Mouse (Mus musculus): ENCODE data around the gene Tbc1d25. TPM values are rescaled to one million over a fixed set of nuclear protein-coding genes. Genes with fewer than 3 reads are reported as not detected.

Tbc1d25 gene
- total RNA-seq, 2 experiments from 2014 or later, result 4.0 to 4.3 TPM

DNA sequence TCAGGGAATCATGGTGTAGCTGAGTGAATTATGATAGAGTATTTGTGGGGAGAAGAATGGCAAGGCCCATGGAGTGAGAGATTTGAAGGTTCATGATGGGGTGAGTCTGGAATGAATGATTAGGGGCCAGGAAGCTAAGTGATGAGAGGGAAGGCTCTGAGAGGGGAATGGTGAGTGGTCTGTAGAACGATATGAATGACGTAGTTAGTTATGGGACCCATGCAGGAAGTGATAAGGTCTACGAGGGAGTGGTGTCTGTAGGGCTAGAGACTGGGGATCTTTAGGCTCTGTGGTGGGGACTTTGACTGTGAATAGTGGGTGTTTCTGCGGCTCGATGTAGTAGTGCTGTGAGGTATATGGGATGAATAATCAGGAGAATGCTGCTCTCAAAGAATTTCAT lies 3.7 kb upstream of the Tbc1d25 start:
- no peak for DNase-seq

DNA sequence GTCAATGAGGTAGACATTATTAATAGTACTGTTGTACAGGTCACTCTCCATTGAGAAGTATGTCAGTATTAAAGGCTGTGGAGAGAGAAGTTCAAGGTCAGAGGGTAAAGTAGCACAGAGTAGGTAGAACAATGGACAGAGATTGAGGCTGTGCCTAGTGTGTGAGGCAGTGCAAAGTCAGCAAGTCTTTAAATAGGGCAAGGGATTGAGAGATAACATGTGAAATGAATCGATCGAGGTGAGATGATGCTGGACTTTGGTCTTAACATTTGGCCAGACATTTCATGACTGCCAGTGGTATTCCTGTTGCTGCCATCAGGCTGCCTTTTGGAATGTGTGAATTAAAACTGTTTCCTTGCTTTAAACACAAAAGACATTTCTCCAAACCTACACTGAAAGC lies 2.9 kb upstream of the Tbc1d25 start:
- no peak for DNase-seq

- DNase-seq, result no peak
Measured at GRCm38 (mm10) chrX:8175169-8175503, 845 bp downstream of the Tbc1d25 start.

DNA sequence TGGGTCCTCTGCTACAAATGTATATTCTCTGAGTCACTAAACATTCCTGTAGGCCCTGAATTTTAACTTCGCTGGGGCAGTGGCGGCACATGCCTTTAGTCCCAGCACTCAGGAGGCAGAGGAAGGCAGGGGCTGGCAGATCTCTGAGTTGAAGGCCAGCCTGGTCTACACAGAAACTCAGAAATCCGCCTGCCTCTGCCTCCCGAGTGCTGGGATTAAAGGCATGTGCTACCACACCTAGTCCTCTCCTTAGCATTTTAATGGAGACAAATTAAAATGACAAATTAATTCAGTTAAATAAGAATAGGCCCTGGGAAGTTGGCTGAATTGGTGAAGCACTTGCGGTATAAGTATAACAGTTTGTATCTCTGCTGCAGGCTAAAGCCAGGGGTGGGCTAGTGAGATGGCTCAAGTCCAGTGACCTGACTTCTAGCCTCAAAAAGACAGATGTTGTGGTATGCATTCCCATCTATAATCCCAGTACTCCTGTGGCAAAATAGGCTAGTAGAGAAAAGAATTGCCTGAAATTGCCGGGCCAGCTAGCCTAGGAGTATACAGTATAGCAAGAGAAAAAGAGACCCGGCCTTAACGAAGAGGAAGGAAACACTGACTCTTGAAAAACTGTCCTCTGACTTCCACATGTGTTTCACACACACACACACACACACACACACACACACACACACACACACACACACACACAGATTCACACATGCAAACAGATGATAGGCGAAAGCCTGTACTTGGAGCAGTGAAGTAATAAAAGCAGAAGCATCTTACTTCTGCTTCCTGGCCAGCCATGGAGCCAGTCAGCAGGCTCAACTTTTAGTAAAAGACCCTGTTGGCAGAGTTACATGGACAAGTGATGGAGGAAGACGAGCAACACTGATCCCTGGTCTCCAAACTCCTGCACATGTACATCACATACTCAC lies 8.0 kb downstream of the Tbc1d25 start:
- DNase-seq, result no peak

DNA sequence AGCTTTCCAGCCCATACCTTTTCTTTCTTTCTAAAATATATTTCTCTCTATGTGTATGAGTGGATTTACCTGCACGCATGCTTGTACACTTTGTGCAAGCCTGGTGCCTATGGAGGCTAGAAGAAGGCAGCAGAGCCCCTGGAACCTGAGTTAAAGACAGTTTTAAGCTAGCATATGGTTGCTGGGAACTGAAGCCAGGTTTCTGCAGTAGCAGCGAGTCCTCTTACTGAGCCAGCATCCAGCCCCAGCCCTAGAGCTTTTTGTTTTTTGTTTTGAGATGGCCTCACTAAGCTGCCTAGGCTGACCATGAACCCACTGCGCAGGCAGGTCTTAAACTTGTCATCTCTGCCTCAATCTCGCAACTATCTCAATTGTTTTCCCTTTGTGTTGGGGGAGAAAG lies 11.5 kb downstream of the Tbc1d25 start:
- no peak for DNase-seq

DNA sequence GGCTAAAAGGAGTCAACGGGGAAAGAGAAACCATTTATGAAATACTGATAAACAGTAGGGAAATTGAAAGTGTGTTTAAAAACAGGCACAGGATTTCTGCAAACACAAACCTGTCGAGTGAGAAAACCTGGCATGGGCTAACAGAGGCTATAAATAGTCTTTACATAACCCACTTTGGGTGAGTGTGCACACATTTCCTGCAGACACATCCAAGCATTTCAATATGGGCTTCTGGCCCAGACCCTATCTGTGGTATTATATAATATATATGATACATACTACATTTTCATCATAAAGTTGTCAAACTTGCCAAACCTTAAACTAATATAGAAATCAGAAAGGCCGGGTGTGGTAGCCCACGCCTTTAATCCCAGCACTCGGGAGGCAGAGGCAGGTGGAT lies 12.9 kb downstream of the Tbc1d25 start:
- DNase-seq, result peak; percentile 7 to 14

- peak; percentile 88 to 92 for DNase-seq
Measured at GRCm38 (mm10) chrX:8145153-8145991, 30.6 kb downstream of the Tbc1d25 start, which contains the start of gene Rbm3. Rbm3 (minus strand) TSS chrX:8145880.

- no peak for DNase-seq
Measured at GRCm38 (mm10) chrX:8143750-8144149, 32.2 kb downstream of the Tbc1d25 start.

DNA sequence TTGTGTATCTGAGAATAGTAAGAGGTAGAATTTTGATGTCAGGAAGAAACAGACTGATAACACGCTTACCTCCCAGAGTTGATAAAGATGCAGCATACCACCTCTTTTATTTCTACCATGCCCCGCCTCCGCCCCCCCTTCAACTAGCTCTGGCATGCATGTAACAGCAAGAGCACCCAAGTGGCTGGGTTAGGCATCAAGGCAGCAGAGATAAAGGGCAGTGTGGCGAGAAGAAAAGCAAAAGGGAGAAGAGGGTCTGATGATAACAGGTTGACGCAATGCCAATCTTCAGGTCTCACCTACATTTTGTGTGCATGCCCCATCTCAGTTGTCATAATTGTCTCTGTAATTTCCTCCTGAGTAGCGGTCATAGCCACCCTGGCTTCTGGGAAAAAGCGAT lies 33.0 kb downstream of the Tbc1d25 start:
- DNase-seq, result no peak

GRCm38 (mm10) chrX:8141058-8141457 lies 34.9 kb downstream of the Tbc1d25 start:
- DNase-seq, result no peak

- DNase-seq, result no peak
Measured at GRCm38 (mm10) chrX:8140446-8140845, 35.5 kb downstream of the Tbc1d25 start.

GRCm38 (mm10) chrX:8139480-8139879 lies 36.5 kb downstream of the Tbc1d25 start:
- DNase-seq, result no peak

DNA sequence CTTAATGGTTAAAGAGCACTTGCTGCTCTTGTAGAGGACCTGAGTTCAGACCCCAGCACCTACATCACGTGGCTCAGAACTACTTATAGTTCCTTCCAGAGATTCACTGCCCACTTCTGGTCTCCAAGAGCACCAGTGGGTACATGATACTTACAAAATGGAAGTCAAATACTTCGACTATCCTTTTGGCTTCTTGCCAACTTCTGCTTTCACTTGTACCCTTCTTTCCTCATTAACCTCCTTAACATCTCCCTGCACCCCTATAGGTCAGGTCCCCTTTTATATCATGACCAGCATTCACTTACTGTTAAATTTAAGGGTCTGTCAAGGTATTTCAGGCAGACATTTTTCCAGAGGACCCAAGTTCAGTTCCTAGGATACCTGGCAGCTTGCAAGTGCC lies 40.1 kb downstream of the Tbc1d25 start:
- DNase-seq, result no peak

DNA sequence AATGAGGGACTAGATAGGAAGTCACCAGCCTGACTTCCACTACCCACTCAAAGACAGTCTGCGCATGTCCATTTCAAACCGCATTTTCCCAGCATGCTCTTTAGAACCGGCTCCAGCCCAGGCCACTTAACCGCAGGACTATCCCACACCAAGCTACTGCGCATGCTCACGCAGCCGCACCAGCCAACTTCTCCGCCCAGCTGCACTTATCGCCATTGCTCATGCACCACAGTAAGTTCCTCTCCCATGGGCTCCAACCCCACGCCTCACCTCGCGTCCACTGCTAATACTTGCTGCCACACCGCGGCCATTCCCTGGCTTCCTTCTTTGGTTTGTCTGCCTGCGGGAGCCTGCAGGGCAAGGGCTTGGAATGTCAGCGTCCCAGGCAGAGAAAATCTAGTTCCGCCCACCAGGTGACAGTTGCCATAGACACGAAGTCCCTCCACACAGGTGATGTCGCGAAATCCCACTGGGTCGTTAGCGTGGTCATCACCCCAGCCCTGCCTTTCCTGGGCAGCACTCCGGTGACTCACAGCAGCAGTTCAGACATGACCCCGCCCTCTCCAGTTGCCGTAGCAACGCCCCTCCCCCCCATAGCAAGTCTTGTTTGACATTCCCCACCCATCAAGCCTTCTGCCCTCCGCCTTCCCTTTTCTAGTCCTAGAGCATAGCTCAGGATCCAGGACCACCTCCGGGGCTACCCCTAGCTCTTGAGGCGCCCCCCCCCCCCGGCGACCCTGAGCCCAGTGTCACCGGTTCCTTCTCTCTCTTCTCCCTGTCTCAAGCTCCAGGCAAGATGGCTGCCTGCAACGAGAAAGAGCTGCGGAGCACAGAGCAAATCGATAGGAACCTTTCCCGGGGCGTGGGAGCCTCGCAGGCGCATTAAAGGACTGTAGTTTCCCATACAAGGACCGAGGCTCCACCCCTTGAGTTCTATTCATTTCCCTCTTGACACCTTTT lies 43.7 kb downstream of the Tbc1d25 start, which contains the start of gene Wdr13:
Gene Wdr13, minus strand, starts transcription at position 876 of the 960 bp plus-strand sequence.
- peak; percentile 88 to 94 for DNase-seq

DNA sequence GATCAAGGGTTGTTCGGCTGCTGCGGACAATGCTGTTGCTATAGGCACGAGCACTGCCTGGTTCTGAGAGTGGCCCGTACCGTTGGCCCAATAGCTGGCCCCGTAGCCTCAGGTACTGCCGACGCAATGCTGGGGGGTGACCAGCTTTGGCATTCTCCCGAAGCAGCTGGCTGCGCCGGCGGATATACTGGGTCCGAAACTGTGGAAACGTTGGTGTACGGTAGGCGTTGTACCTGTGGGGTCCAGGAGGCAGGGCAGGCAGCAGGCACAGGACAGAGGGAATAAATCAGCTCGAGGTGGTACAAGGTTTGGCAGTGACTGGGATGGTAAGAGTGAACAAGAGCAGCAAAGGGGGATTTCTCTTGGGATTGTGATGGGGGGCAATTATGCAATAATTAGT lies 44.6 kb downstream of the Tbc1d25 start:
- no peak for DNase-seq

- no peak for DNase-seq
Measured at GRCm38 (mm10) chrX:8125235-8125634, 50.7 kb downstream of the Tbc1d25 start.

GRCm38 (mm10) chrX:8123821-8124470 lies 52.0 kb downstream of the Tbc1d25 start:
- DNase-seq, result no peak

- DNase-seq, result no peak
Measured at GRCm38 (mm10) chrX:8117264-8117663, 58.7 kb downstream of the Tbc1d25 start.

- no peak for DNase-seq
Measured at GRCm38 (mm10) chrX:8115275-8115674, 60.7 kb downstream of the Tbc1d25 start.

GRCm38 (mm10) chrX:8105019-8105418 lies 71.0 kb downstream of the Tbc1d25 start:
- DNase-seq, result no peak

All from heart, adult 18-20 months (tissue).